Mouse (Mus musculus) mesoderm, embryonic 11.5 days (tissue): ENCODE results near the gene Myo5c.
"Not testable (repeated sequence)": the region's sequence is repeated elsewhere in the genome, so short reads cannot be mapped to it uniquely, and the experiment has no call there.

ENCODE experiments used
- DNase-seq: peaks from one replicate; pipeline ENCODE4 v3.0.0-alpha.2; 2012; ENCODE audit warnings: low read depth, low spot score

Gene Myo5c

GRCm38 (mm10) chr9:75243730-75244406 lies 12.0 kb downstream of the Myo5c start:
- DNase-seq: no peak

DNA sequence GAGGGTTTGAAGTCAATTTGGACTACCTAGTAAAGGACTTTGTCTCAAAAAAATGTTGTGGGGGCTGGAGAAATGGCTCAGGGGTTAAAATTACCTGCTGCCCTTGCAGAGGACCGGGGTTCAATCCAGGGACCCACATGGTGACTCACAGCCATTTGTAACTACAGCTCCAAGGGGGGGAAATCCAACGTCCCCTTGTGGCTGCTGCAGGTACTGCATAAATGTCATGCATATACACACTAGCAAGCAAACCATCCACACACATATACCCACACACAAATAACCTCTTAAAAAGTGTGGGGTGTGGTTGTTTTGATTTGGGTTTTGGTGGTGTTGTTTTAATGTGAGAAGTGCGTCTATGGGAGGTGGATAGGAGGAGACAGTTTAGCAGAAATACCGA lies 12.7 kb downstream of the Myo5c start:
- no peak for DNase-seq

- no peak for DNase-seq
Observed at GRCm38 (mm10) chr9:75246080-75246930, 14.5 kb downstream of the Myo5c start.

DNA sequence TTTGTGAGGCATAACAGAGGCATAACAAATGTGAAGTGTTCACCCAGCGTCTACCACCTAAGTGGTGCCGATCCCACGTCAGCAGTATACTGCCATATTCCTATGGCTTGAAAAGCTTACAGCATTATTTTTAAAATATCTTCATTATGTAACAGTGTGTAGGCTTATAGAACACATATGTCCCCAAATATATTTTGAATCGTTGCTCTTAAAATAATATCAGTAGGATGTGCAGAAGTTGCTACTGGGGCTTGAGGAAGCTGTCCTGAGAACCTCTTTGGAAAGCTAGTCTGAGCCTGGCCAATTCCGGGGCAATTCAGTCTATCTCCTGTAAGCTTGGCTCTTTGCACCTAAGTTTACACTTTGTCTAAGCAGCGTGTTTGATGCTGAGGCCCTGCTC lies 16.1 kb downstream of the Myo5c start:
- DNase-seq: no peak

DNA sequence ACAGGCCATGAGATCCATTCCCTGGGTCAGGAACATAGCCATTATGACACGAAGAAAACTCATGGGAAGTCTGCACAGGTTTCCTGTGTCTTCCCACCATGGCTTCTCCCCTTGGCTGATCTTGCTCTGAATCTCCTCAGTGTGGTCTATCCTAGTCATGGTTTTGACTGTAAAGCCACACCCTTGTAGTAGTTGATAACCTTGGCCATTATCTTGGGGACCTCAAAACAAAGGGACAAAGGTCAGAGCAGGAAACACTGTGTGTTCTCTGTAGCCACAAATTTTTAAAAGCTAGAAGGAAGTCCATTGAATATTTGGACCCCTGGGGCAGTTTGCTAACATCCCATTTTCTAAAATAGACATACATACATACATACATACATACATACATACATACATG lies 16.5 kb downstream of the Myo5c start:
- no peak for DNase-seq

- DNase-seq: no peak
Observed at GRCm38 (mm10) chr9:75248874-75249273, 17.1 kb downstream of the Myo5c start.

- DNase-seq: not testable (repeated sequence)
Observed at GRCm38 (mm10) chr9:75253158-75253557, 21.3 kb downstream of the Myo5c start.

- no peak for DNase-seq
Observed at GRCm38 (mm10) chr9:75253766-75254165, 21.9 kb downstream of the Myo5c start.

- DNase-seq: peak; percentile 49
Observed at GRCm38 (mm10) chr9:75254196-75254955, 22.6 kb downstream of the Myo5c start.

DNA sequence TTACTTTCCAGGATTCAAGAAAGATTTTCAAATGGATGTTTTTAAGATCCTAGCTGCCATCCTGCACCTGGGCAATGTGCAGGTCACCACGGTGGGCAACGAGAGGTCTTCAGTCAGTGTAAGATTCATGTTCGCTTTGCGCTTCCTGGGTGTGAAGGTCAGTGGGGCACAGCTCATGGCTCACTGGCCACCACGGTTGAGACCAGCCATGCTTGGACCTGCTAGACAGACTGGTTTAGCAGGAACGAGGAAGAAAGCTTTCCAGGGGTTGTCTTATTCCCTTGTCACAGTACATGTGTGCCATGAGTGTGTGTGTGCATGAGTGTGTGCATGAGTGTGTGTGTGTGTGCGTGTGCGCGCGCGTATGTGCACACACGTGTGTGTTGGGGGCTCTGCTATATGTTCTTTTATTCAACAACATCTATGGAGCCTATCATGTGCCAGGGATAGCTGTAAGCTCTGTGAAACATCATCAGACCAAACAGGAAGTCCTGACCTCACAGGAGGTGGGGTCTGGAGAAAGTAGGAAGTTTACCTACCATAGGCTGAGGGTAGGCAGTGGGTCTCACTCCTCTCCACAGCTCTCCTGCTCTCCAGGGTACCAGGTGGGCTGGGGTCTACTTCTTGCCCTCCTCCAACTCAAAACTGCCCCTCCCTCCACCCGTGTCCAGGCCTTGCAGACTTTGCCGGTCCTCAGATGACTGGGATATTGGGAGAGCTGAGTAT lies 24.2 kb downstream of the Myo5c start:
- no peak for DNase-seq

DNA sequence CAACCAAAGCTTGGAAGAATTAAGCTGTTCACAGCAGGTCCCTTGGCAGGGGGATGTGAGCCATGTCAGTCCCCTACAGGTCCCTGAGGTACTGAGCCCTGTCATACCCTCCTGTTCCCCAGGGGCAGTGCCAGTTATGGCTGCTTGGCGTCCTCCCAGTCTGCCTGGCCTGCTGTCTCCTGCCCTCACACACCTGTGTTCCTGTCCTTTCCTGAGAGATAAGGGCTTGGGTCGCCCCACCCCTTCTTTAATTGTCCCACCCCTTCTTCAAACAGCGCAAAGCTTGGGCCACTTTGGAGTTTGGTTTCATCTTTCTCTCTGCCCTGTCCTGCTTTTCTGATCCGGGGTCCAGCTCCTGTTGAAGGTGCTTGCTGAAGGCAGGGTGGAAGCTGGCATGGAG lies 27.0 kb downstream of the Myo5c start:
- no peak for DNase-seq

DNA sequence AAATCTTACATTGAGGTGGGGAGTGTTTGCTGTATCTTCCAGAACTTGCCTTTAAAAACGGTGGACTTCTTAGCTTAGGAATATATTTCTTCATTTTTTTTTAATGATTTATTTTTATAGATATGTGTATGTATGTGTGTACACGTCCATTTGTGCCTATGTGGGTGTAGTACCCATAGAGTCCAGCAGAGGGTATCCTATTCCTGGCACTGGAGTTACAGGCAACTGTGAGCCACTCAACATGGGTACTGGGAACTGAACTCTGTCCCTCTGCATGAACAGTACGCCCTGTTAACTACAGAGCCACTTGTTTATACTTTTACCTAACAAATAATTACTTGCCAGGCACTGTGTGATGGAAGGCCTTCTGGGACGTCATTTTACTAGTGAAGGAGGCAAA lies 27.8 kb downstream of the Myo5c start:
- peak; percentile 20 for DNase-seq

GRCm38 (mm10) chr9:75261332-75261872 lies 29.6 kb downstream of the Myo5c start:
- peak; percentile 73 for DNase-seq

DNA sequence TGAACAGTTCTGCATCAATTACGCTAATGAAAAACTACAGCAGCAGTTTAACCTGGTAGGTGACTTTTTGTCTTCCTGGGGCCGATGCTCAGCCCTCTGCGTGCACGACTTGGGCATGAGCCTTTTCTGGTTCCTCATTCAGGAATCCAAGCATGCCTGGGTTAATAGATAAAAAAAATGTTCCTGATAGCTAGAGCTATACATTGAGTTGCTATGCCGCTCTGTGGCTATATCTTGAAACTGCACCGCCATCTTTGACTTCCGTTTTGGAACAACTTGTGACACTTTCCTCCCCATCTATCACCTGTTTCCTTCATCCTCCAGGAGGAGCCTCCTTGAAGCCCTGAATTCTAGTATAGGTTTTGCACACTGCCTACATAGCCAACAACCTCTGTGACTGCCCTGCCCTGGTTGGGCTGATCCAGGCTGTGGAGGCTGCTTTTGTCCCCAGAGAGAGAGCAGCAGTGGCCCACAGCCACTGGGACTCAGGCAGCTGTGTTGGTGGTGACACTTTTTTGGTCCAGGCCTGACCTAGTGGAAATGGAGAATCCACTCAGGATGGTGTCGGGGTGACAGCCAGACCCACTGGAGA lies 30.5 kb downstream of the Myo5c start:
- no peak for DNase-seq

DNA sequence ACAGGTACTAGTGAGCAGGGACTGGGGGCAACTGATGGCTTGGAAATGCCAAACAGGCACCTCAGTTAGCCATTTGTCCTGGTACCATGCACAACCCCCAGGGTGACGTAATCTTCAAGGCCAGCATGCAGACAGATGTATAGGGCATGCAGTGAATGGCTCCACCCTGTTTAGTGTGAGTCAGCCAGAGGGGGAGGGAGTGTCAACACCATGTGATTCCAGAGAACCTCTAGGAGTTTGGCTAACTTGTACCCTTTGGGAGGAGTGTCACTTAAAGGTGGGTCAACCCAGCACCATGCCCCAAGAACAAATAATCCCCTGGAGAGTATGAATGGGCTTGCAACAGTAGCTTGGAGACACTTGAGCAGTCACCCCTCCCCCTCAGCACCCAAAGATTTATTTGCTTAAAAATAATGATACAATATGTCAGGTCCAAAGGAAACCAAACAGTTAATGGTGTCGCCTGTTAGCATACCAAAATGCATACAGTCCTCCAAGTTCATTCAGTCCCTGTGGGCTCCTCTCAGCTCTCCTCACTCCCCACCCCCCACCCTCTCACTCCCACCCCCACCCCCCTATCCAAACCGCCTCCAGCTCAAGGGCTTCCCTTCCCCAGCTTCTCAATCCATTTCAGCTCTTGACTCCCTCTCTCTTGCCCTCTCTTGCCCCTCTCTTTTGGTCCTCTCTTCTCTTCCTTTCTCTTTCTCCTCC lies 32.3 kb downstream of the Myo5c start:
- DNase-seq: no peak

DNA sequence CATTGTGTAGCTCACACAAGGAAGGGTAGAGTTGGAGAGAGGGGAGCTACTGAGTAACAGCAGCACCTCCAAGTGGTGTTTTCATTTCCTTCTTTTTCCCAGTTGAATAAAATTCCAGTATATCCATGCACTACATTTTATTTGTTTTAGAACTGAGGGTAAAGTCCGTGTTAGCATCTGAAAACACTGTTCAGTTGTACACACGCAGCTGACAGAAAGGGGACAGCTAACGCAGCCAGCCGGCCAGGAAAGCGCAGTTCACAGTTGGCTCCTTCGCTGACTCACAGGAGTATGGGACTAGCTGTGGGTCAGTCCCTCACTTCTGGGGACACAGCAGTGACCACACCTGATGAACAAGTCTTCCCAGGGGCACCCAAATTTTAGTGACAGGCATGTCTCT lies 35.3 kb downstream of the Myo5c start:
- DNase-seq: no peak

GRCm38 (mm10) chr9:75270382-75270781 lies 38.6 kb downstream of the Myo5c start:
- DNase-seq: no peak

DNA sequence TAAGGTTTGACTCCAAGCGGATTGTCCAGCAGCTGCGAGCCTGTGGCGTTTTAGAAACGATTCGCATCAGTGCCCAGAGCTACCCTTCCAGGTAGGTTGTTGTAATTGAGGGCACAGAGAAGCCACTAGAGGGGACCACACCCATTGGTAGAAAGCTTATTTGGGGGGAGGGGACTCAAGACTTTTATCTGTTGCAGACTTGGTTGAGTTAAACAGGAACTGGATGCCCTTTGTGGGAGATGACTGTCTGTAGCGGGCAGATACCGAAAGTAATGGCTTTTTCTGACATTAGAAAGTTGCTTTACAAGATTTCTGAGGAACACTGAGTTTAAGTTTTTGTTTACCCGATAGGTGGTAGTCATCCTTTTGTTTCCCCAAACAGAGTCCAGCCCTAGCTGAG lies 39.7 kb downstream of the Myo5c start:
- no peak for DNase-seq

GRCm38 (mm10) chr9:75273646-75274045 lies 41.8 kb downstream of the Myo5c start:
- DNase-seq: no peak

DNA sequence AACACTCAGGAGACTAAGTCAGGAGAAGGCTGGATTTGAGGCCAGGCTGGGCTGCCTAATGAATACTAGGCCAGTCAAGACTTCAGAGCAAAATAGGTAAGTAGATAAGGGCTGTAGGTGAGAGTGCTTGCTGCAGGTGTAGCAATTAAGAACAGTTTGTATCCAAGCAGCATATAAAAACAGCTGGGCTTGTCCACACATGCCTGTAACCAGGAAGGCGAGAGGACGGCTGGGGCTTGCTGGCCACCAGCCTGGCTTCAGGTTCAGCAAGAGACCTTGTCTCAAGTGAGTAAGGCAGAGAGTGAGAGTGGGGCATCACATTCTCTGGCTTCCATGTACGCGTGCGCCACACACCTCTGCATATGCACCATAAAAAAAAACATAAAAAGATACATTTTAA lies 42.7 kb downstream of the Myo5c start:
- no peak for DNase-seq
